Mouse (Mus musculus): ENCODE results near the gene Grb7. TPM values are rescaled to one million over a fixed set of nuclear protein-coding genes. Genes with fewer than 3 reads are reported as not detected.

The Grb7 gene
- total RNA-seq (2021): 1 to 10 TPM; 1.0 to 1.8 TPM
- long read RNA-seq, partial matches to known transcripts: 1 of 2 reads
- long read RNA-seq, other reads (novel, unspliced or antisense): 1 of 2 reads

DNA sequence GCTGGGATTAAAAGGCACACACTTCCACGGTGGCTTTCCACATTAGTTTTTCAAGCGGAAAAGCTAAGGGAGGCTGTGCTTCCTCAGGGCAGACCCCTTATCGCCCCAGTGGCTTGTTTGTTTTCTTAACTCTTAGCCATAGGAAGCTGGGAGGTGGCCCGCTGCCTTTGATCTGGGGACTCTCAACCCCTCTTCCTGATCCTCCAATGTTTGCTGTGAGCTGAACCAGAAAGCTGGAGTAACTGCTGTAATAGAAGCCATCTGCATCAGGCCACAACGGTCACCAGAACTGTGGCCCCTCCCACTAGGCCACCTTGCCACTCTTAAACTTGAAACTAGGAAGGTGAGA, at the start of gene Grb7:
Gene Grb7, plus strand, starts transcription at position 182 of the 349 bp plus-strand sequence.
- DNase-seq (ENCODE audit: low spot score in 2 of 2): no peak

DNA sequence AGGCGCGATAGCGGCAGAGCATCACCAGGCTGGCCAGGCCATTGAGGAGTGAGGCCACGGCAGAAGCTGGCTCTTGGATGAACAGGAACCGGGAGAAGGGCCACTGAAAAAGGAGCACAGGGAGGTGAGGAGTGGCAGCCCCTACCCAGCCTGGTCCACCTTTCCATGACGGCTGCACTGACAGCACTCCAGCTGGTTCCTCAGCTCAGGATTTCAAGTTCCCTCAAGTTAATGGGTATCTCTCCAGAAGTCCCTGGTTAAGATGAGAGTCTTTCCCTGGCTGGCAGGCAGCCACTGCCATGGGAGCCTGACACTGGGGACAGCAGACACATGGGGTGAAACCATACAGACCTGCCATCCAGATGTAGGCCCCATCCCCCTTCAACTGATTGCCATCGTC, 48.2 kb upstream of the Grb7 start:
- no peak for DNase-seq (ENCODE audit: low spot score in 2 of 2)

DNA sequence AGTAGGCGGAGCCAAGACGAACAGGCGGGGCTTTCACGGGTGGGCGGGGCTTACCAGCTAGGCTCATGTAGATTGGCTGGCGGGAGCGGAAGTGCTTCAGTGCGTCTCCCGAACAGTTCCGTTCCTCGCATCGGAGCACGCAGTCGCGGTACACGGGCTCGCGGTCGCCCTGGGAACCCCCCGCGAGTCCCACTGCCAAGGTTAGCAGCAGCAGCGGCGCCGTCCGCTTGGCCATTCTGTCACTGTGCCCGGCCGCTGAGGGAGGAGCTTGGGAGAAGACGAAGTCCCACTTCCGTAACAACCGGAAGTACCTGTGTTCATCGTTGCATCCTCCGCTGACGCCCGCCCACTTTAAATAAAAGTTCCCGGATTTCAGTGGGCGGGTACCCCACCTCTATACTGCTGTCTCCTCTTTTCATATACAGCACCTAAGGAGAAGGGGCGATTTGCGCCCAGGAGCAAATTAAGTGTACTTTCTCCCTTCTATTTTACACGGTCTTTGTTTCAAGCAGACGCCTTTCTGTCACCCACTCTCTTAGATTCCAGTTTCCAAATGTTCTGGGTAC, 46.0 kb upstream of the Grb7 start, which contains the start of gene Pgap3:
Gene Pgap3, minus strand, starts transcription at position 330 of the 566 bp plus-strand sequence.
- peak; percentile 88 to 90 for DNase-seq (ENCODE audit: low spot score in 2 of 2)

DNA sequence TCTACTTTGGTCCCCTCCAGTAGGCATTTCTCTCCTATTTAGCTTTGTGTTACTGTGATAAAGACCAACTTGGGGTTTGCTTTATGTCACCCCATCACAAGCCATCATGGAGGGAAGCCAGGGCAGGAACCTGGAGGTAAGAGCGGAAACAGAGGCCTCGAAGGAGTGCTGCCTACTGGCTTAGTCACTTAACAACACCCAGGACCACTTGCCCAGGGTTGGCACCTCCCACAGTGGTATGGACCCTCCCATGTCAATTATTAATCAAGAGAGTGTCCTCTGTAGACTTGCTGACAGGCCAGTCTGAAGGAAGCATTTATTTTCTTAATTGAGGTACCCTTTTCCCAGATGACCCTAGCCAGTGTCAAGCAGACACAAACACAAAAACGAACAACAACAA, 45.4 kb upstream of the Grb7 start:
- no peak for DNase-seq (ENCODE audit: low spot score in 2 of 2)

DNA sequence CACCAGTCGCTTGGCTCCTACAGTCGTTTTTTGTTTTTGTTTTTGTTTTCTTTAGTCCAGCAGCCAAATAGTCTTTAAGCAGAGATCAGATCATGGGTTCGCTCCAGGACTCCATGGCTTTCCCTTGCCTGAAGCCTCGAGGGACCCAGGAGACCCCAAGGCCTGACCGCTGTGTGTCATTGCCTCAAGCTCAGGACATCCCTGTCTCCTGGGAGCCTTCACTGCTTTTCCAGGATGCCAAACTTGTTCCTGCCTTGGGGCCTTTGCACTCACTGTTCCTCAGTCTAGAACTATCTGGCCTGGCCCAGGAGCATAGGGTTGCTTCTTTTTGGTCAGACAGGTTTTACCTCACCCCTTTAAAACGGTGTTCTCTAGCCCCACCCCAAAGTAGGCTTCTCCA, 39.6 kb upstream of the Grb7 start:
- no peak for DNase-seq (ENCODE audit: low spot score in 2 of 2)

DNA sequence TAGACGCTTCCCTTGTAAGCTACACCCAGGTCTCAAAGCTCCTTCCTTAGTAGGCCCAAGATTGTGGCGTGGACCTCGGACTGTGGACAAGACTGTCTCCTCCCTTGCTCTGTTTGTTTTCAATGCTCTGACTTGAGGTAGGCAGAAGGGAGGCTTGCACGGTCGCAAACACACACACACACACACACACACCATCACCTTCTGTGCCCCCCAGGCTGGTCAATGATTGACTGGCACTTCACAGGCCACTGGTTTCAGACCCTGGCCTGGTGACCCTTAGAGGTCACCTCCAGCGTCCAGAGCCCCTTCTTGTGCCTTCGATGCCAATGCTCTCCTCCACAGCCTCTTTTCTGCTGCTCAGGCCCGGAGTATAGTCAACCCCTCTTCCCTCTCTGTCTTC, 37.3 kb upstream of the Grb7 start:
- DNase-seq (ENCODE audit: low spot score in 2 of 2): no peak

DNA sequence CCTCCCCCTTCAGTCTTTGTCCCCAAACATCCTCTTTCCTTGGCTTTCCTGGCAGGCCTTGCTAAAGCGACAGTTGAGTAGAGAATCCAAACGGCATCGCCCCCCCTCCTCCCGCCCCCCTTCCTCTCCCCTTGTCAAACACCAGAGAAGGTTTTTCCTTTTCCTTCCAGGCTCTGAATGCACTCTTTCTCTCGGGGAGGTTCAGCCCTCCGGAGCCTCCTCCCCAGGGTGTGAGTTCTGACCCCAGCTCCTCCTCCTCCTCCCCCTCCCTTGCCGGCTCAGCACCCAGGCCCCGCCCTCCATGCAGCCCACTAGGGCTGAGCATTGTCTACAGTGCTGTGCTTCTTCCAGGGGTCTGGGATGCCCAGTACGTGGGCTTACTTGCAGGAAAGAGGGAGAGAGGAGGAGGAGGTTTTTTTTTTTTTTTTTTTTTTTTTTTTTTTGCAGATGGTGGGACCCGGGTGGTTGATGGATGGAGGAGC, 36.8 kb upstream of the Grb7 start:
- no peak for DNase-seq (ENCODE audit: low spot score in 2 of 2)

DNA sequence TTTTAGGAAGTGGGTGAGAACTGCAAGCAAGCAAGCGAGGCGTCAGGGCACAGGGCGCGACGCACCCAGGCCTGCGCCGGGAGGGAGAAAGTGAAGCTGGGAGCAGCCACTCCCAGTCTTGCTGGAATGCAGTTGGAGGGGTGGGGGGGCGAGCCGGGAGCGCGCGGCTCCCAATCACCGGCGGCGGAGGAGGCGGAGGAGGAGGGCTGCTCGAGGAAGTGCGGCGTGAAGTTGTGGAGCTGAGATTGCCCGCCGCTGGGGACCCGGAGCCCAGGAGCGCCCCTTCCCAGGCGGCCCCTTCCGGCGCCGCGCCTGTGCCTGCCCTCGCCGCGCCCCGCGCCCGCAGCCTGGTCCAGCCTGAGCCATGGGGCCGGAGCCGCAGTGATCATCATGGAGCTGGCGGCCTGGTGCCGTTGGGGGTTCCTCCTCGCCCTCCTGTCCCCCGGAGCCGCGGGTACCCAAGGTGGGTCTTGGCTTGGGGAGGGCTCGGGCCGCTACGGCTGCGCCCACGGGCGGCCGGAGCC, 33.9 kb upstream of the Grb7 start, which contains the start of gene Erbb2:
Gene Erbb2, plus strand, starts transcription at position 198 of the 524 bp plus-strand sequence.
- peak; percentile 22 to 32 for DNase-seq (ENCODE audit: low spot score in 2 of 2)

DNA sequence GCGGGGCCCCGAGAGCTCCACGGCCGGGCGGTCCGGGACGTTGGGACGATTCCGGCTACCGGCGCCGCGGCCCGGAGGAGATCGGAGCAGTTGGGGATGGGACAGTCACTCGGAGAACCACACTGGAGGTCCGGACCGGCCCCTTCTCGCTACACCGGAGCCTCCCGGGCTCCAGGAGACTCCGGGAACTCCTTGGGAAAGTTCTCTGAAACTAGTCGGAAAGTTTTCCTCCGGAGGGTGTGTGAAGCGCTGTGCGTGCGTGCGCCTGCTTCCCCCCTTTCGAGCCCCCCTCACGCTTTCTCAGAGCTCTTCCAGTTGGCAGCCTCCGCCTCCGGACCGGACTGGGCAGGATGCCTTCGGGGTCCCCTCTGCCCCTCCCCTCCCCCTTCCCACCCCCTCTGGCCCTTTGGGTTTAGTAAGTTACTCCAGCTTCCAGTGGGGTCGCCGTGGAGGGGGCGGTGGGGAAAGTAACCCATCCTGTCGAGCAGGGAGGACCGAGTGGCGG, 33.3 kb upstream of the Grb7 start:
- peak in 1 of 2 experiments; percentile 21 for DNase-seq (ENCODE audit: low spot score in 2 of 2)

DNA sequence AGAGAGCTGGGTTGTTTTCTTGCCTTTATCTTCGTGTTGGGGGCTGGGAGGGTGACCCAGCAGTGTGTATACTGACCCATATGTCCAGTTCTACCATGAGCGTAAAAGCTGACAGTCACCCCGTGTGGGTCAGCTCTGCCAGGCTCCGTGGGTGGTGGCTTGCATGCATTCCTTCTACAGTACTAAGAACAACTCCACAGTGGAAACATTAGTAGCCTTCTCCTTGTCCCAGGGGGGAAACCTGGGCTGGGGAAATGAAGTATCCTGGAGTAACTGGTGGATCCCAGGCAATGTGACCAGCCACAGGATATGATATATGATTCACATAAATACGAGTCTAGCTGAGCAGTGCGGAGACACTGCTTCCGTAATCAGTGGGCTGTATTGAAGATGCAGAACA, 32.5 kb upstream of the Grb7 start:
- no peak for DNase-seq (ENCODE audit: low spot score in 2 of 2)

DNA sequence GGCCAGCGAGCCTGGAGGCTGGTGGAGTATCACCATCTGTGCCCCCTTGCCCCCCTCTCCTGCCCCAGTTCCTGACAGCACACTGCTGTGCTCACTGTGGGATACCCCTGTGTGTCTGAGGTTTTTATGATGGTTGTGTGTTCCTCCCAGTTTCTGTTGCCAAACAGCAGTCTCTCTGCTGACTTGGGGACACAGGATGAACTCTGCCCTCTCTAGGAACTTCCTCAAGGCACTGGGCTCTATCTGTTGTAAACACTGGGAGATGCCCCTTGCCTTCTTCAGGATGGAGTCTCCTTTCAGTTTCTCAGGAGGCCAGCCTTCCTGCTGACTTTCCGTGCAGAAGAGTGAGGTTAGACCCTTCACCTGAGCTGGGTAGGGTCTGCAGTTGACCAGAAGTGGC, 32.0 kb upstream of the Grb7 start:
- no peak for DNase-seq (ENCODE audit: low spot score in 2 of 2)

DNA sequence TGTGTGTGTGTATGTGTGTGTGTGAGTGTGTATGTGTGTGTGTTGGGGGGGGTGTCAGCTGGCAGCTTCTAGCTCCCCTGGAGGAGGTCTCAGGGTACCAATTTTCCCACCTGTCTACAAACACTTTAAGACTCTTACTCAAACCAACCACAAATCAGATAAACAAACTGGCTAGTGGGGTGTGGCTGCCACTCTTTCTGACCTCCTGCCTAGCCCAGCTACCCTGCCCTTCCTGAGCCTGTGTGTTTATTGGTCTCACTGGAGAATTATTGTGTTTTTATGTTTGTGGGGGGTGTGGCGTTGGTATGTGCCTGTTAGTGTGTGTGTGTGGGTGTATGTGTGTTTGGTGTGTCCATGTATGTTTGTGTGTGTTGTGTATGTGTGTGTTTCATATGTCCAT, 29.1 kb upstream of the Grb7 start:
- DNase-seq (ENCODE audit: low spot score in 2 of 2): no peak

DNA sequence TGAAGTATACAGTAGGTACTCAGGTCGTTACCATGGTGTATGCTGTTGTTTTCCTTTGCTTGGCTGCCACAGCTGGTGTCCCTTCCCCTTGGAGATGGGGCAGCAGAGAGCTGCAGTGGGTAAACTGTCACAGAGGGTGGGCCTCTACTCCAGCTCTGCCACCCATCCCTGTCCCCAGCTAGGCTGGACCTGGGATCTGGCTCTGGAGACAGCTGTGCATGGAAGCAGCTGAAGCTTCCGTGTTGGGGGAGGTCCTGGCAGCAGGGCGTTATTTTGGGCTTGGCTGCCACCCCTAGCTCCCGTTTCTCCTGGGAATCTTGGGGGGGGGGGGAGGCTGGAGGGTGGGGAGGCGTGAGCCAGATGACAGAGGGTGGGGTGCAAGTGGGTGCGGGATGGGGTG, 27.9 kb upstream of the Grb7 start:
- DNase-seq (ENCODE audit: low spot score in 2 of 2): no peak

DNA sequence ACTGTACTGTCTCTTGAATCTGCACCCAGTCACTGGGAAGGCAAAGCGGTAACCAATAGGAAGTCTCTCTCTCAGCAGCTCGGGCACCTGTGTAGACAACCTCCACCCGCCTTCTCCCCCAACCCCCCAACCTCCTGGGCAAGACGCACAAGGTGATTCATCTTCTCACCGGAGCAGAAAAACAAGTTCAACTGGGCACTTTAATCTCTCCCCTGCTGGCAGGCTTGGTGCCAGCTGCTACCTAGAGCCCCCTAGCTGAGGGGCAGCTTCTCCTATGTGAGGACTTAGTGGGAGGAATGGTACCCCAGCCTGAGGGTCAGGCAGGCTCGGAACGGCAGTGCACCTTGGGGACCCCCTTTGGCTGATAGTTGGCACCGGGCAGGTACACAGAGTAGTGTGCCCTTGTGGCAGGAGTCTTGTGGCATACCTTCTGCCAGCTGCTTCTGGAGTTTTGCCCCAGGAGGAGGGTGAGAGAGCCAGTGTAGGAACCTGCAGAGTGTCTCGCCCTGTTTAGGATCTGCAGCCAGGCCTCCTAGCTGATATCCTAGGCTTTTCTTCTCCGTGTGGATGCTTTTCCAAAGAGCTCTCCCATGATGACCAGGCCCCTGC, 27.2 kb upstream of the Grb7 start:
- no peak for DNase-seq (ENCODE audit: low spot score in 2 of 2)

DNA sequence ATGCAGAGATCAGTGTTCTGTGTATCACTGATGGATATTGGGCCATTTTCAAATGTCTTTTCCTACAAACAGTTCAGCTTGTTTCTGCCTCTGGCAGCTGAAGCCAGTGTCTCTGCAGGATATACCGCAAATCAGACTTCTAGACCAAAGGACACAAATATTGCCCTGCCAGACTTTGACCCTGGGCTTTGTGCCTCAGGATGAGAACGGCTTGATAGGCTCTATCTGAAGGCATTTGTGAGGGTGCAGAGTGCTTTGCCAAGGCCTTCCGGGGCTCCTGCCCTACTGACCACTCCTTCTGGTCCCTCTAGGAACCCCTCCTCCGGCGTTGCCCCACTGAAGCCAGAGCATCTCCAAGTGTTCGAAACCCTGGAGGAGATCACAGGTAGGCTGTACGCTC, 19.6 kb upstream of the Grb7 start:
- DNase-seq (ENCODE audit: low spot score in 2 of 2): no peak

DNA sequence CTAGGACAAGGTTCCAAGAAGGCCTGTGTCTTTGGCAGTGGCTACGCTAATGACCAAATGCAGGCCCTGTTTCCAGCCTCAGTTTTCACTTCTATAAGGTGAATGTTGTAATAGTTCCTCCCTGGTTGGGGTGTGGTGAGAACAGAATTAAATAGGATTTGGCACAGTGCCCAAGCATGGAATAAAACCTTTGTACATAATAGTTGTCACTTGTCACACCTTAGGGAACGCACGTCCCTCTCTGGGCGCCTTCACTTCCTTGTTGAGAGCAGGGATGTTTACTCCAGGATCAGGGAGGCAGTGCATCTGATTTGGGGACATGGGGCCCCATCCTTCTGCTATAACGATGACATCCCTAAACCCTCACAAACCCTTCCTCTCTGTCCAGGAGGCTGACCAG, 17.8 kb upstream of the Grb7 start:
- no peak for DNase-seq (ENCODE audit: low spot score in 2 of 2)

DNA sequence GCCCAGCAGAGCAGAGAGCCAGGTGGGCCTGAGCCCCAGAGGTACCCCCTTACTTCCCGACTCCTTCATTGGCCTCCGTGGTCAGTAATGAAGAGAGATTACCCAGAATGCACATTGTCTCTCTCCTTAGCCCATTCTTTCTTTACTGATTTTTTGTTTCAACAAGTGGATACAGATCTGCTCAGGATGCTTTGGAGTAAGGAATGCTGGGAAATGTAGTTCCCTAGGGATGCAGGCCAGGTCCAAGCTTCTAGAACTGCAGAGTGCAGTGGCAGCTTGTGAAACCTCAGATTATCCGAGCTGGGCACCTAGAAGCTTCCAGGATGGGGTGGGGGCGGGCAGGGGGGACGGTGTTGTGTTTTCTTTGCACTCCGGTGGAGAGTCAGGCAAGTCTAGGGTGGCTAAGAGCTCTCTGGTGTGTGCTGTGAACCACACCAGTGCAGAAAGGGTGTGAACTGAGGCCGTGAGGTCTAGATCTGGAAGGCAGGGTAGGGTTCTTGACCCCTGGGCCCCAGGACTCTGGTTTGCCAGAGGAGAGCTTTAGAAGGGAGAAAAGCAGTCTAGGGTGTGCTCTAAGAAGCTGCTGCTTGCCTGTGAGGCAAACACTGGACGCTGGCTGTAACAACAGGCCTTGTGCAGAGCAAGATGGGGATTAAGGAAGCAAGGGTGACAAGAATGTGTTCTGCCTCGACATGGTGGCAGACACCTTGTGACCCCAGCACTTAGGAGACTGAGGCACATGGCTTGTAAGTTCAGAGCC, 14.3 kb upstream of the Grb7 start:
- DNase-seq (ENCODE audit: low spot score in 2 of 2): no peak

DNA sequence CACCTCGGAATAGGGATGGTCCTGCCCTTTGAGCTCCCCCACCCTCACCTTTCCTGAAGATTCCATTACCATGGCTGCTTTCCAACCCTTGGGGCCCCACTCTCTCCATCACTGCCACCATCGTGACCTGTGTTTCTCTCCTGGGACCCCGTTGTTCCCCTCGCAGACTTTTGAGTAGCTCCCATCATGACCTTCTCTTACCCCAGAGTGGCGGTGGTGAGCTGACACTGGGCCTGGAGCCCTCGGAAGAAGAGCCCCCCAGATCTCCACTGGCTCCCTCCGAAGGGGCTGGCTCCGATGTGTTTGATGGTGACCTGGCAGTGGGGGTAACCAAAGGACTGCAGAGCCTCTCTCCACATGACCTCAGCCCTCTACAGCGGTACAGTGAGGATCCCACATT, 10.5 kb upstream of the Grb7 start:
- no peak for DNase-seq (ENCODE audit: low spot score in 2 of 2)

DNA sequence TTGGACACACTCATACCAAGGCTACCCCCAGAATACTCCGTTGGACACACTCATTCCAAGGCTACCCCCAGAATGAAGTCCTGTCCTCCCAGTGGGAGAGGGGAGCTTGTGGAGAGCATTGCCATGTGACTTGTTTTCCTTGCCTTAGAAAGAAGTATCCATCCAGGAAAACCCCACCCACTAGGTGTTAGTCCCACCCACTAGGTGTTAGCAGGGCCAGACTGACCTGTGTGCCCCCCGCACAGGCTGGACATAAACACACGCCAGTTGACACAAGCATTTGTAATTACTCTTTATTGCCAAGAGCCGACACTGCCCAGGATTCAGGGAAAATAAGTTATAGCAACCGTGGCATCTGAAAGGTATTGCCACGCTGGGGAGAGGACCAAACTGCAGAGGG, 8.8 kb upstream of the Grb7 start:
- no peak for DNase-seq (ENCODE audit: low spot score in 2 of 2)

DNA sequence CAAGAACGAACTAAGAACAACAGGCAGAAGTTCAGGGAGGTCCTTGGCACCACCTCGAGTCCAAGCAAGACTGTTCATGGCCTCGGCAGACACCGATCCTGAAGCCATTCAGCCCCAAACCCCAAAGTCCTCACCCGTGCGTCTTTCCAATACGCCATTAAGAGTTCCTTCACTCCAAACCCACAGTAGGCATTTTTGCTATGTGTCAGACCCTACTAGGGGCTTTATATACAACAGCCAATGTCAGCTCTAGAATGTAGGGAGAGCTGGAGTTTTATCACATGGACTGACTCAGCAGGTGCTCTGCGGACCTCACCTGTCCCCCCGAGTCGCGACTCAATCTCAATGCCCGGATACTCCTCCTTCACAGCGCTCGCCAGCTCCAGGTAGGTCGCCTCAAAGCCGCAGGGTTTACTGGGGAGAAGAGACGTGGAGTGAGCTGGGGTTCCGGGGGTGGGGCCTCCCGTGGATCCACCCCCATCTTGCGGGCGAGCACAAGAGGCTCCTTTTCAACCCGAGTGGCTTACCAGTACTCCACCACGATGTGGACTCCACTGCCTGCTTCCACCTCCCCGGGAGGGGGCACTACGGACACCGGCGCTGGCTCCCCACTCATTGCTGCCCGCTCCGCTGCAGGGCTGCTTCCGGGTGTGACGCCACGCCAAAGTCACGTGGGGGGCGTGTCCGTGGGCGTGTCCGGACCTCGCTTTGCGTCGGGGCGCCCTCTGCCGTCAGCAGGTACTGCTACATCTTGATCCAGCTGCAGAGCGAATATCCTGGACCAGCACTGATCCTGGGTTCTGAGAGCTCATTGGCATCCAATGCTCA, 7.6 kb upstream of the Grb7 start, which contains the start of gene Mien1:
Gene Mien1, minus strand, starts transcription at position 661 of the 828 bp plus-strand sequence.
- DNase-seq (ENCODE audit: low spot score in 2 of 2): peak; percentile 99

DNA sequence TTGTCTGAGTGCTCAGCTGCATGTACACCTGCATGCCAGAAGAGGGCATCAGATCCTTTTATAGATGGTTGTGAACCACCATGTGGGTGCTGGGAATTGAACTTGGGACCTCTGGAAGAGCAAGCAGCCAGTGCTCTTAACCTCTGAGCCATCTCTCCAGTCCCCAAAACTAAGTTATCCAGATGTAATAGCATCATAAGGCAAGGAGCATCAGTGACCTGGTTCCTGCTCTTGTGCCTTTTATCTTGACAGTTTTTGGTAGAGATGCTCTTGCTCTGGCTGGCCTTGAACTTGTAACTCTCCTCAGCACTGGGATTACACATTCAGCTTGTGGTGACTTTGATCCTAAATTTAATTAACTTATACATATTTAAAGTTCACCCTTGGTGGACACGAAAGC, 2.5 kb upstream of the Grb7 start:
- DNase-seq (ENCODE audit: low spot score in 2 of 2): no peak
